9 mouse cellular contexts compared by ENCODE assay signal in the genomic region with DNA sequence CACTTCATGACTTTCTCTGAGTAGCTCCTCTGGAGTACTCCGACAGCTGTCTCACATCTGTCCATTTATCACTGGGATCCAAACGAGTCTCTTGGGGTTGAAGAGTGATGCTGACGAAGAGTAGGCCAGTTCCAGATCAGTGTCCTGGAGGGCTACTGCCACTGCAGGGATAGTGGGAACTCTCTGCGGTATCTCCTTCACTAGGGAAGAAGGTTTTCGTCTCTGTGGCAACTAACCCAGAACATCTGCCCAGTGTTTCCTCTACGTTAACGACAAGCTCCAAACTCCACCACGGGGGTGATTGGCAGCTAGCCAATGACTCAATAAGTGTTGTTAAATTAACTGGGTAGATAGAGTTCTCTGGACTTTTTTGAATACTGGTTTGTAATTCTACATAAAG.
DNase-seq lines count a peak whose midpoint lies in the region.
"Had no signal": no experiment of that assay in that cellular context is flagged by ENCODE, and none has a peak within 500 bp of the region (broad histone marks: within the 10 kb centered on the region; RNA-seq: fewer than 3 reads in every experiment).

No protein-coding gene starts in this region.

- DNase-seq in layer of hippocampus, adult 9-11 months: peak; percentile 9
- no peak for DNase-seq in layer of hippocampus, postnatal 10 days (ENCODE audit: low spot score in 2 of 2)
- DNase-seq in adrenal gland, postnatal 36 days: peak; percentile 20 to 35
- DNase-seq in heart, postnatal 25 days (ENCODE audit: low spot score): peak; percentile 62
- DNase-seq in lung, postnatal 36 days: peak; percentile 70
- no peak for DNase-seq in right cerebral cortex, postnatal 4 days
- DNase-seq in layer of hippocampus, postnatal 36 days: no peak
- DNase-seq in frontal cortex, postnatal 25 days (ENCODE audit: low spot score in 2 of 2): no peak
- DNase-seq: midbrain, embryonic 14.5 days had no signal

- intact Hi-C loops in heart, postnatal 25 days (cut with DNase I): loop anchor here (5.0 kb wide), 1 partner anchor 77 kb away; no protein-coding TSS in a partner anchor

Comparison
In these comparisons a context has a peak if more than half of its experiments do, and no peak if none do; other contexts are left out.
1. DNase-seq: peak in layer of hippocampus, adult 9-11 months (single experiment), adrenal gland, postnatal 36 days (2 of 2), heart, postnatal 25 days (single experiment) and lung, postnatal 36 days (single experiment); none in layer of hippocampus, postnatal 10 days (0 of 2), right cerebral cortex, postnatal 4 days (single experiment), layer of hippocampus, postnatal 36 days (0 of 2) and frontal cortex, postnatal 25 days (0 of 2).